Mouse (Mus musculus) lung, embryonic 15.5 days (tissue): Measurements from ENCODE around the gene Nxpe4. TPM values are rescaled to one million over a fixed set of nuclear protein-coding genes. Genes with fewer than 3 reads are reported as not detected.

Source experiments
- ATAC-seq: fragments of 200-750 bp; cut with Nextera tagmentation; 2 replicates; pipeline ENCODE4 v1.8.0; 2017; ENCODE audit warnings: moderate number of reproducible peaks, borderline replicate concordance; ENCODE audit not compliant: low FRiP score, low TSS enrichment; ENCODE audit errors: extremely low read depth
- H3K27ac ChIP-seq: fragments of 300-500 bp; sonication (generic); 2 replicates; pipeline ENCODE4 v1.5.1; 2015; ENCODE audit warnings: moderate library complexity, mild to moderate bottlenecking, inconsistent platforms
- H3K27me3 ChIP-seq: fragments of 300-500 bp; sonication (generic); 2 replicates; pipeline ENCODE4 v1.6.1; 2015; ENCODE audit warnings: inconsistent platforms
- H3K36me3 ChIP-seq: fragments of 300-500 bp; sonication (generic); 2 replicates; pipeline ENCODE4 v1.6.1; 2015; ENCODE audit warnings: inconsistent platforms
- H3K4me1 ChIP-seq: fragments of 300-500 bp; sonication (generic); 2 replicates; pipeline ENCODE4 v1.6.1; 2015; ENCODE audit warnings: inconsistent platforms
- H3K4me2 ChIP-seq: fragments of 300-500 bp; sonication (generic); 2 replicates; pipeline ENCODE4 v1.6.1; 2015; ENCODE audit warnings: inconsistent platforms, mild to moderate bottlenecking, moderate library complexity
- H3K4me3 ChIP-seq: fragments of 300-500 bp; sonication (generic); 2 replicates; pipeline ENCODE4 v1.5.1; 2015; ENCODE audit warnings: mild to moderate bottlenecking, inconsistent platforms
- H3K9ac ChIP-seq: fragments of 300-500 bp; sonication (generic); 2 replicates; pipeline ENCODE4 v1.6.1; 2015; ENCODE audit warnings: inconsistent platforms
- H3K9me3 ChIP-seq: fragments of 300-500 bp; sonication (generic); 2 replicates; pipeline ENCODE4 v1.6.1; 2016; ENCODE audit warnings: inconsistent platforms
- WGBS: fragments of 180-500 bp; shearing (Covaris S2); methylation state at CpG from one replicate; pipeline ENCODE4 v1.1.7; 2015; 5-methylcytosine and 5-hydroxymethylcytosine counted together
- polyA plus RNA-seq: library from polyadenylated mRNA; unstranded; fragments of >200 nt; fragmentation: Nextera tagmentation; extraction: Ambion mirVana; gene quantifications from 2 replicates; pipeline ENCODE4 v1.2.1, GENCODE M21; 2015

Nxpe4 gene
- polyA plus RNA-seq, 1 experiment from 2014 or later, result 7.1 TPM

DNA sequence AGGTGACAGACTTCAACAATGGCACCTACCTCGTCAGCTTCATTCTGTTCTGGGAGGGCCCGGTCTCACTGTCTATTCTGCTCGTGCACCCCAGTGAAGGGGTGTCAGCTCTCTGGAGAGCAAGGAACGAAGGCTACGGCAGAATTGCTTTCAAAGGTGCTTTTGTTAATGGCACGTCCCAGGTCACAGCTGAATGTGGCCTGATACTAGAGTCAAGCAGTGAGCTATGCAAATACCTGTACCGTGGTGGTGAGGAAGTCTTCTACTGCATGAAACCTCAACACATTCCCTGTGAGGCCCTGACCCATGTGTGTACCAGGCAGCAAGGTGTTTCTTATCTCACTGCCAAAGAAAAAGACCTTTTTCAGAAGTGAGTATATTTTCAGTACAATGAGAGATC lies 258.6 kb downstream of the Nxpe4 start:
- 71% methylated on average over 7 of the region's 7 CpGs for WGBS
- Histone ChIP-seq H3K27ac (no peak overlapping the region), H3K36me3 (no peaks in the 10 kb centered on the region), H3K9ac (no peak overlapping the region), H3K9me3 (no peaks in the 10 kb centered on the region), H3K27me3 (no peaks in the 10 kb centered on the region), H3K4me2 (no peak overlapping the region), H3K4me1 (no peaks in the 10 kb centered on the region), H3K4me3 (no peak overlapping the region)
- ATAC-seq, result no peak

DNA sequence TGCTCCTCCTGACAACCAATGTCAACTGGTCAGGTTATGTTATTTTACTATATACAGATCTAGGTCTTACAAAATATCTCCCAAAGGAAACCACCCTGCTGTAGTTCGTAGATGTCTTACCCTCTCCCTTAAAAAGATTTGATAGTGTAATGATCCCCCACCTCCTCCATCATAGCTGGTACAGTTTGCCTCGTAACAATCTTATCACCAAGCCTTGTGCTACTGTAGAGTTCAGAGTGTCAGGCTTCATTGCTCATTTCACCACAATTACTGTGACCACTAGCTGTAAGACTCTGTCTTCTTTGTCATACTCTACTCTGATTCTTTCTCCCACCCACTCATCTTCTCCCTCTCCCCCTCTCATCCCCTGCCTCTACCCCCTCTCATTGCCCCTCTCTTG lies 259.2 kb downstream of the Nxpe4 start:
- Histone ChIP-seq H3K27me3 (no peaks in the 10 kb centered on the region), H3K27ac (no peak overlapping the region), H3K36me3 (no peaks in the 10 kb centered on the region), H3K4me1 (no peaks in the 10 kb centered on the region), H3K4me2 (no peak overlapping the region), H3K9ac (no peak overlapping the region), H3K9me3 (no peaks in the 10 kb centered on the region), H3K4me3 (no peak overlapping the region)
- ATAC-seq, result no peak
- 52% methylated on average over 2 of the region's 2 CpGs for WGBS

DNA sequence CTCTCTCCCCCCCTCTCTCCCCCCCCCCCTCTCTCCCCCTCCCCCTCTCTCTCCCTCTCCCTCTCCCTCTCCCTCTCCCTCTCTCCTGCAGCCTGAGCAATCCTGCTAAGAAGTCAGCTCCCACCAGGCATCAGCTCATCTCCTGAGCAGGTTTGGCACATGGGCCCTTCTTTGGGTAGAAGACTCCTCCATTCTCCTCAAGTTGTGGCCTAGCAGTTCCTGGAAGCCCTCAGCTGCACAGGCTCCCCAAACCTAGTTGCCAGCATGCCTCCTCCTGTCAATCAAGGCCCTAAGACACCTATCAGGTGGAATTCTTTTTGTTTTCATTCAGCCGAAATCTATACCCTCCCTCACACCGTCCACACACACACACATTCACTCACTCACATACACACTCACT lies 259.7 kb downstream of the Nxpe4 start:
- Histone ChIP-seq H3K4me3 (no peak overlapping the region), H3K4me1 (no peaks in the 10 kb centered on the region), H3K27ac (no peak overlapping the region), H3K9me3 (no peaks in the 10 kb centered on the region), H3K9ac (no peak overlapping the region), H3K4me2 (no peak overlapping the region), H3K36me3 (no peaks in the 10 kb centered on the region), H3K27me3 (no peaks in the 10 kb centered on the region)
- ATAC-seq, result no peak
- 66% methylated on average over 2 of the region's 2 CpGs for WGBS

DNA sequence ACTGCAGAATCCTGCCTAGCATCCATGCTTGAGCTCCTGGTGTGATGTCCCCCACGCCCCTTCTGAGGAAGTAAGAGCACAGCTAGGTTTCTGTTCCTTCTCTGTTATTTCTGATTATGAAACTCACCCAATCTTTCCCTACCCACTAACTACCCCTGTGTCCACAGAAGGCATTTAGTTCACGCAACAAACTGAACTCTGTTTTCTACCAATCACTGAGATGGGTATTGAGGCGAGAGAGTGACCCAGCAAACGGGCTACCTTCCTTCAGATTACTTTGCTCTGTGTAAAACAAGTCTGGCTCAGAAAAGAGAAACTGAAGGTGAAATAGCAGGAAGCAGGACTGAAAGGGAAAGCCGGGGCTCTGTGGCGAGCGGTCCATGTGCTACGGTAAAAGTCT lies 260.6 kb downstream of the Nxpe4 start:
- Histone ChIP-seq H3K4me1 (no peaks in the 10 kb centered on the region), H3K36me3 (no peaks in the 10 kb centered on the region), H3K9me3 (no peaks in the 10 kb centered on the region), H3K9ac (no peak overlapping the region), H3K4me3 (no peak overlapping the region), H3K27me3 (no peaks in the 10 kb centered on the region), H3K27ac (no peak overlapping the region), H3K4me2 (no peak overlapping the region)
- 79% methylated on average over 8 of the region's 8 CpGs for WGBS
- ATAC-seq, result no peak

DNA sequence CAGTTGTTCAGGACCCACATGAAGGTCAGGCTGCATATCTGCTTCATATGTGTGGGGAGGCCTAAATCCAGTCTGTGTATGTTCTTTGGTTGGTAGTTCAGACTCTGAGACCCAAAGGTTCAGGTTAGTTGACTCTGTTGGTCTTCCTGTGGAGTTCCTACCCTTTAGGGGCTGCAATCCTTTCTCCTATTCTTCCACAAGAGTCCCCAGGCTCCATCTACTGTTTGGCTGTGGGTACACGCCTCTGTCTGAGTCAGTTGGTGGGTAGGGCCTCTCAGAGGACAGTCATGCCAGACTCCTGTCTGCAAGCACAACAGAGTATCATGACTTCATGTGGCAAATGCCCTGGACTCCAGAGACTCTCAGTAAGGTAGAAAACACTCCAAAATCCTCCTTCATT lies 261.4 kb downstream of the Nxpe4 start:
- Histone ChIP-seq H3K27ac (no peak overlapping the region), H3K4me3 (no peak overlapping the region), H3K4me1 (no peaks in the 10 kb centered on the region), H3K9ac (no peak overlapping the region), H3K9me3 (no peaks in the 10 kb centered on the region), H3K36me3 (no peaks in the 10 kb centered on the region), H3K27me3 (no peaks in the 10 kb centered on the region), H3K4me2 (no peak overlapping the region)
- 29% methylated on average over 1 of the region's 1 CpGs for WGBS
- ATAC-seq, result no peak

- no peak for ATAC-seq
- Histone ChIP-seq H3K9me3 (no peaks in the 10 kb centered on the region), H3K4me3 (no peak overlapping the region), H3K4me1 (no peaks in the 10 kb centered on the region), H3K36me3 (no peaks in the 10 kb centered on the region), H3K9ac (no peak overlapping the region), H3K27me3 (no peaks in the 10 kb centered on the region), H3K27ac (no peak overlapping the region), H3K4me2 (no peak overlapping the region)
- WGBS, result 82% methylated on average over 7 of the region's 7 CpGs
Measured at GRCm38 (mm10) chr9:48427176-48427575, 265.4 kb downstream of the Nxpe4 start.

DNA sequence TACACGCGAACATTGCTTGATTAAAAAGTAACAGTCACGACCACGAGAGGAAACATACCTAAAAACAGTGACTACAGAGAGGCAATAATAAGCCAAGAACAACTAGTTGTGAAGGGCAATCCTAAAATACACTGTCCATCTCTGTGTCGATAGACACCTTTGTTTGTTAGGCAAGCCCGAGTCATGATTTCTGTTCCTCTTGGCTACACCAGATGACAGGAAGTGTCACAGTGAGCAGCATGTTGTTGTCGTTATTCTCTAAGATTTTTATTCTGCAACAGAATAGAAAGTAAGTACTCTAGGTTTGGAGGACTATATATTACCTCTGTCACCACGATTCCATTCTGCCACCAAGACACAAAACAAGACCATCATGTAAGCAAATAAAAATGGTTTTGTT lies 270.6 kb downstream of the Nxpe4 start:
- Histone ChIP-seq H3K4me2 (no peak overlapping the region), H3K27ac (no peak overlapping the region), H3K27me3 (no peaks in the 10 kb centered on the region), H3K4me3 (no peak overlapping the region), H3K4me1 (no peaks in the 10 kb centered on the region), H3K9ac (no peak overlapping the region), H3K9me3 (no peaks in the 10 kb centered on the region), H3K36me3 (no peaks in the 10 kb centered on the region)
- 79% methylated on average over 8 of the region's 8 CpGs for WGBS
- no peak for ATAC-seq

- Histone ChIP-seq H3K36me3 (no peaks in the 10 kb centered on the region), H3K4me1 (no peaks in the 10 kb centered on the region), H3K27ac (no peak overlapping the region), H3K27me3 (0 out of 2 replicates have a peak, but pooled peaks cover 3% of the 10 kb centered on the region), H3K4me3 (no peak overlapping the region), H3K4me2 (no peak overlapping the region), H3K9ac (no peak overlapping the region), H3K9me3 (no peaks in the 10 kb centered on the region)
- ATAC-seq, result no peak
- WGBS, result 66% methylated on average over 1 of the region's 1 CpGs
Measured at GRCm38 (mm10) chr9:48443873-48444272, 282.1 kb downstream of the Nxpe4 start.

DNA sequence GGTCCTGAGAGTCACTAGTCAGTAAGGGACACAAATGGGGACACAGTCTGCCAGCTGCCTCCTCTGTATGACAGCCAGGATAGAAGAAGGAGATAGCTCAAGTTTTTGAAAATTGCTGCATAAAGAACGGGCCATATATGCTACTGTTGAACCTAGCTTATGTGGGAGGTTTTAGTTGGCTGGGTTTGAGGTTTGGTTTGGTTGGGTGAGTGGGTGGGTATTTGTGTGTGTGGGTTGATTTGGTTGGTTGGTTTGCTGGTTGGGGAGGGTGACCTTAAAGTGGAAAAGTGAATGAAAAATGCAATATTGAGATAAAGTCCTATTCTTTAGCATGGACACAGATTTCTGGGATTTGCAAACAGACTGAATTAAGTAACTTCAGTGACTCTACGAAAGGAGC lies 283.0 kb downstream of the Nxpe4 start:
- no peak overlapping the region for H3K4me3 ChIP-seq
- no peak overlapping the region for H3K4me2 ChIP-seq
- no peaks in the 10 kb centered on the region for H3K36me3 ChIP-seq

GRCm38 (mm10) chr9:48447783-48448209 lies 286.0 kb downstream of the Nxpe4 start:
- Histone ChIP-seq H3K36me3 (no peaks in the 10 kb centered on the region), H3K27me3 (no peaks in the 10 kb centered on the region), H3K4me3 (no peak overlapping the region), H3K27ac (no peak overlapping the region), H3K9ac (no peak overlapping the region), H3K4me1 (no peaks in the 10 kb centered on the region), H3K4me2 (no peak overlapping the region), H3K9me3 (no peaks in the 10 kb centered on the region)
- ATAC-seq, result no peak
- 37% methylated on average over 5 of the region's 5 CpGs for WGBS

More for the DNA sequence above, 283.0 kb downstream of the Nxpe4 start:
- Histone ChIP-seq H3K4me1 (no peaks in the 10 kb centered on the region), H3K9ac (no peak overlapping the region), H3K27ac (no peak overlapping the region), H3K27me3 (0 out of 2 replicates have a peak, but pooled peaks cover 3% of the 10 kb centered on the region), H3K9me3 (no peaks in the 10 kb centered on the region)
- WGBS, result 78% methylated on average over 2 of the region's 2 CpGs
- ATAC-seq, result no peak

Other genes with a start within 250 kb of the Nxpe4 start
- gene Nxpe2, start 191.4 kb downstream of the Nxpe4 start, polyA plus RNA-seq, result 0.97 and 2.1 TPM in 2 replicates